Comparison of ENCODE assay signal across 9 mouse cellular contexts in genomic region chr5:36285405-36285804, GRCm38 (mm10).
DNase-seq lines count a peak whose midpoint lies in the region; ATAC-seq and TF ChIP-seq lines count a peak whose summit lies in the region.
"Had no signal": no experiment of that assay in that cellular context is flagged by ENCODE, and none has a peak within 500 bp of the region (broad histone marks: within the 10 kb centered on the region; RNA-seq: fewer than 3 reads in every experiment).

No protein-coding gene starts in this region.

- no peak overlapping the region for H3K4me2 ChIP-seq in forebrain, embryonic 16.5 days (ENCODE audit: low read length)
- H3K4me2 ChIP-seq in midbrain, embryonic 14.5 days (ENCODE audit: low read length) = no peak overlapping the region

- H3K9ac ChIP-seq in forebrain, embryonic 16.5 days (replicated peaks; ENCODE audit: low read depth, low read length) = no peak overlapping the region
- H3K9ac ChIP-seq in midbrain, embryonic 14.5 days (replicated peaks; ENCODE audit: low read length) = no peak overlapping the region

- ATAC-seq in forebrain, embryonic 16.5 days = no peak
- ATAC-seq in midbrain, embryonic 14.5 days (ENCODE audit: low FRiP score, low TSS enrichment) = no peak

- intact Hi-C loops in left cerebral cortex, adult 2 months (cut with DNase I) = no loop called here
- intact Hi-C loops in left cerebral cortex, postnatal 4 days (cut with DNase I) = no loop called here
- intact Hi-C loops in gastrocnemius, postnatal 36 days (cut with DNase I) = no loop called here

- no peak; the same call in 1 of the 2 replicates for TF ChIP-seq CTCF in left cerebral cortex, adult 2 months (IDR thresholded peaks at IDR 0.05)

- no peak for DNase-seq in forebrain, embryonic 10.5 days (ENCODE audit: extremely low spot score, low spot score)
- peak; percentile 26 to 43 for DNase-seq in left cerebral cortex, adult 2 months (ENCODE audit: extremely low spot score in 1 of 2, low spot score in 2 of 2)
- DNase-seq in left cerebral cortex, postnatal 4 days = no peak
- peak; percentile 27 for DNase-seq in frontal cortex, postnatal 10 days (ENCODE audit: low spot score in 2 of 2)
- peak; percentile 22 for DNase-seq in midbrain, embryonic 14.5 days
- DNase-seq in gastrocnemius, postnatal 36 days = no peak
- DNase-seq in urinary bladder, adult 18-20 months (ENCODE audit: low spot score in 2 of 2) = no peak
- DNase-seq: cerebellum, adult 18-20 months had no signal

- 74% methylated on average over 10 of the region's 10 CpGs for WGBS in forebrain, embryonic 10.5 days
- 26% methylated on average over 10 of the region's 10 CpGs for WGBS in forebrain, embryonic 16.5 days
- WGBS in midbrain, embryonic 14.5 days = 55% methylated on average over 10 of the region's 10 CpGs

- no peaks in the 10 kb centered on the region for H3K36me3 ChIP-seq in forebrain, embryonic 10.5 days (replicated peaks)
- no peaks in the 10 kb centered on the region for H3K36me3 ChIP-seq in forebrain, embryonic 16.5 days (ENCODE audit: control insufficient read depth, insufficient read depth)
- no peaks in the 10 kb centered on the region for H3K36me3 ChIP-seq in midbrain, embryonic 14.5 days (ENCODE audit: control insufficient read depth, insufficient read depth, low read length)

- H3K27ac ChIP-seq in forebrain, embryonic 10.5 days = peak overlapping the region; percentile 45; the same call in 1 of the 2 replicates
- H3K27ac ChIP-seq in forebrain, embryonic 16.5 days (ENCODE audit: low read length) = no peak overlapping the region
- H3K27ac ChIP-seq in left cerebral cortex, adult 2 months = no peak overlapping the region
- H3K27ac ChIP-seq in midbrain, embryonic 14.5 days (replicated peaks; ENCODE audit: low read depth, low read length) = peak overlapping the region; percentile 32; the same call in 1 of the 2 replicates

- H3K4me3 ChIP-seq in forebrain, embryonic 10.5 days = no peak overlapping the region
- H3K4me3 ChIP-seq in forebrain, embryonic 16.5 days (replicated peaks; ENCODE audit: low read length) = no peak overlapping the region
- H3K4me3 ChIP-seq in left cerebral cortex, adult 2 months = no peak overlapping the region
- H3K4me3 ChIP-seq in midbrain, embryonic 14.5 days (replicated peaks; ENCODE audit: low read depth, low read length) = no peak overlapping the region

- no peaks in the 10 kb centered on the region for H3K9me3 ChIP-seq in forebrain, embryonic 10.5 days
- no peaks in the 10 kb centered on the region for H3K9me3 ChIP-seq in forebrain, embryonic 16.5 days (ENCODE audit: control insufficient read depth, low read length)
- H3K9me3 ChIP-seq in midbrain, embryonic 14.5 days (ENCODE audit: control insufficient read depth, low read length) = no peaks in the 10 kb centered on the region

- H3K4me1 ChIP-seq in forebrain, embryonic 10.5 days = peaks cover 23% of the 10 kb centered on the region
- H3K4me1 ChIP-seq in forebrain, embryonic 16.5 days (replicated peaks; ENCODE audit: control insufficient read depth, insufficient read depth, low read length) = peaks cover 8% of the 10 kb centered on the region; the same call in 1 of the 2 replicates
- H3K4me1 ChIP-seq in midbrain, embryonic 14.5 days (ENCODE audit: control insufficient read depth, insufficient read depth, low read length) = peaks cover 7% of the 10 kb centered on the region; the same call in 1 of the 2 replicates

- no peaks in the 10 kb centered on the region for H3K27me3 ChIP-seq in forebrain, embryonic 10.5 days (ENCODE audit: poor library complexity, severe bottlenecking)
- H3K27me3 ChIP-seq in forebrain, embryonic 16.5 days (replicated peaks; ENCODE audit: control insufficient read depth, insufficient read depth, low read length) = no peaks in the 10 kb centered on the region
- H3K27me3 ChIP-seq in midbrain, embryonic 14.5 days (ENCODE audit: control insufficient read depth, insufficient read depth, low read length) = no peaks in the 10 kb centered on the region

Comparison
In these comparisons a context has a peak if more than half of its experiments do, and no peak if none do; other contexts are left out.
1. DNase-seq: peak in left cerebral cortex, adult 2 months (2 of 2), frontal cortex, postnatal 10 days (2 of 2) and midbrain, embryonic 14.5 days (single experiment); none in forebrain, embryonic 10.5 days (single experiment), left cerebral cortex, postnatal 4 days (single experiment), gastrocnemius, postnatal 36 days (0 of 2) and urinary bladder, adult 18-20 months (0 of 2).
2. H3K27ac ChIP-seq: peak in forebrain, embryonic 10.5 days (single experiment) and midbrain, embryonic 14.5 days (single experiment); none in forebrain, embryonic 16.5 days (single experiment) and left cerebral cortex, adult 2 months (single experiment).